Mouse (Mus musculus) kidney, adult 10 weeks (tissue): ENCODE measurements around the gene Ucp3. TPM values are rescaled to one million over a fixed set of nuclear protein-coding genes. Genes with fewer than 3 reads are reported as not detected.

Experiments
- polyA plus RNA-seq: library from polyadenylated mRNA; stranded (reverse); fragments of 350-450 nt; fragmentation: Illumina TruSeq; extraction: RNeasy Lipid Tissue Mini Kit (QIAGEN cat#74804); gene quantifications from one replicate; pipeline ENCODE4 v1.2.3, GENCODE M21; 2014; ENCODE audit warnings: low read depth, low replicate concordance

Ucp3 gene
- 0.16 TPM for polyA plus RNA-seq

GRCm38 (mm10) chr7:100472777-100473176 lies at the start of gene Ucp3:
Gene Ucp3 (plus strand): TSS chr7:100472990.

GRCm38 (mm10) chr7:100493117-100493483 lies 20.3 kb downstream of the Ucp3 start, which contains the start of gene Ucp2:
Gene Ucp2 (plus strand): TSS chr7:100493337.

GRCm38 (mm10) chr7:100514573-100514972 lies 41.8 kb downstream of the Ucp3 start, which contains the start of gene Dnajb13:
Gene Dnajb13 (minus strand): TSS chr7:100514960.

Other genes starting within 250 kb of the Ucp3 start
- gene Pgm2l1, start 245.6 kb upstream of the Ucp3 start, polyA plus RNA-seq: 5.5 TPM
- gene P4ha3, start 187.5 kb upstream of the Ucp3 start, polyA plus RNA-seq: not detected
- gene C2cd3, start 100.8 kb upstream of the Ucp3 start, polyA plus RNA-seq: 16.6 TPM
- 61.8 TPM for gene Ppme1, start 100.7 kb upstream of the Ucp3 start, polyA plus RNA-seq
- gene Ucp2, start 20.3 kb downstream of the Ucp3 start, polyA plus RNA-seq: 7.8 TPM
- gene Dnajb13, start 42.0 kb downstream of the Ucp3 start, polyA plus RNA-seq: not detected
- gene Coa4, start 64.1 kb downstream of the Ucp3 start, polyA plus RNA-seq: 12.4 TPM
- 245 TPM for gene Rab6a, start 134.4 kb downstream of the Ucp3 start, polyA plus RNA-seq
- 77.5 TPM for gene Mrpl48, start 135.3 kb downstream of the Ucp3 start, polyA plus RNA-seq
- gene Plekhb1, start 189.4 kb downstream of the Ucp3 start, polyA plus RNA-seq: 23.3 TPM
- gene Fam168a, start 233.6 kb downstream of the Ucp3 start, polyA plus RNA-seq: 19.0 TPM